Mouse (Mus musculus): ENCODE results near the gene Tkfc.
"Not testable (repeated sequence)": the region's sequence is repeated elsewhere in the genome, so short reads cannot be mapped to it uniquely, and the experiment has no call there.

Gene Tkfc

DNA sequence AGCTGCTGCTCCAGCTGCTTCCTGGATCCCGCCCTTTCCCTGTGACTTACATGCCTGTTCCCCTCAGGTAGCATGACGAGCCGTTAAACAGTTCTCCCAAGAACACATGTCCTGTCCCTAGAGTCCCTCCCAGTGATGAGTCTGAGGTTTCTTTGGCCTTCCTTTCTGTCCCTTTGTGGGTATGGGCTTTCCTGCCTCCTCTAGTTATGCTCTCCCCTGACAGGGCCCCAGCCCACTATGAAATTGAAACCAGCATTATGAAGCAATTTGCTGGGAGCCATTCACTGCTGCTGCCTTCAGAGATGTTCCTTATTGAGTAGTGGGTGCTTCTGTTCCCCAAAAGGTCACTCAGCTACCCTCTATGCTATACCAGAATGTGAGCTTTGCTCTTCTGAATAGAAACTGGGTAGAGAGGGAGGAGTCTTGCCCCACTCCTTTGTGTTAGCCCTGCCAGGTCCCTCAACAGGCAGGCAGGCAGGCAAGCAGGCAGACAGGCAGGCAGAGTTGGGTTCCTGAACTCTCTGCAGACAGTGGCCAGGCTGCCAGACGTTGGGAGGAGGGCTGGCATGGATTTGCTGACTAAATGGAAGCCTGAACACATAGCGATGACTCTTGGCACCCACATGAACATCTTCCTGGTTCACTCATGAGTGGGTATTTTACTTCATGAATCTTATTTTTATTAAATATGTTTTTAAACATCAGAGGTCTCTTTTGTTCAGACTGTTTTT lies 16.2 kb downstream of the Tkfc start:
- ATAC-seq (ENCODE audit: low TSS enrichment), result no peak

DNA sequence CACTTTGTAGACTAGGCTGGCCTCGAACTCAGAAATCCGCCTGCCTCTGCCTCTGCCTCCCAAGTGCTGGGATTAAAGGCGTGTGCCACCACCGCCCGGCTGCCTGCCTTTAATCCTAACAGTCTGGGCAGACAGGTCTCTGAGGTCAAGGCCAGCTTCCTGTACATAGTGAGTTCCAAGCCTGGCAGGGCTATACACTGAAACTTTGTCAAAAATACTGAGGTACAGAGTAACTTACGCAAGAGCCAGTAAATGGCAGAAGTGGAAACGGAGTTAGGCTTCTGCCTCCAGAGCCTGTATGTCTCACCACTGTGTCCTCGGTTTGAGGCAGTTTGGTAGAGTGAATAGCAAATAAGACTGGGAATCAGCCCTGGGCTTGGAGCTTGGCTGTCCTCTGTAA lies 18.2 kb downstream of the Tkfc start:
- ATAC-seq (ENCODE audit: low TSS enrichment), result no peak

DNA sequence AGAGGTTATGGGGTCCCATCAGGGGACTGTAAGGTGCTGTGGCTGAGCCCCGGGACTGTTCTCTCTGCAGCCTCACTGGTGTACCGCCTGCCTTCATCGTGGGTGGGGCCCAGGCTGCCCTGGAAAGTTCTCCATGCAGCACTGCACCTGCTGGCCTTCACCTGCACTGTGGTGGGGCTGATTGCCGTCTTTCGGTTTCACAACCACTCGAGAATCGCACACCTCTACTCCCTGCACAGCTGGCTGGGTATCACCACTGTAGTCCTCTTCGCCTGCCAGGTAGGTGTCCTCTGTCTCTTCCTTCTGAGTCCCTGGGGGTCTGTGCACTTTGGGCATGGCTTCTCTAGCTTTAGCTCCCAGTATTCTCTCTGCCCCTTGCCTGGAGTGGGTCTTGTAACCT lies 20.3 kb downstream of the Tkfc start:
- ATAC-seq (ENCODE audit: low TSS enrichment), result no peak

GRCm38 (mm10) chr19:10583550-10584146 lies 21.8 kb downstream of the Tkfc start:
- no peak for ATAC-seq (ENCODE audit: low TSS enrichment)

- no peak for ATAC-seq (ENCODE audit: low TSS enrichment)
These were observed 23.5 kb downstream of the Tkfc start for GRCm38 (mm10) chr19:10581984-10582383.

DNA sequence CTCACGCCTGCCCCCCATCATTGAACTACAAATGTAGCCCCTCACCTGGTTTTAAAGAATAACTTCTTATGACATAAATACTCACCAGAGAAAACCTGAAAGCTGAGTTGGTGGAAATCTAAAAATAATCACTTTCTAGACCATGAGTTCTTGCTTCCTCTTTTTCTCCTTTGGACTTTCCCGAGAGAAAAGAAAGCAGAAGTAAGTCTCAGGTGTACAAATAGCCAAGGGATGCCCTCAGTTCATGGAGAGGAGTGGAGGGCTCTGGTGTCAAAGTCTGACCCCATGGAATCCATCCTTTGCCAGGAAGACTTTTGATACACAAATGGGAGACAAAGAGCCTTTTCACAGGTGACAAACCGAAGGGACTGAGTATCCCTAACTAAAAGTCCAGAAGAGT lies 24.7 kb downstream of the Tkfc start:
- ATAC-seq (ENCODE audit: low TSS enrichment), result no peak

DNA sequence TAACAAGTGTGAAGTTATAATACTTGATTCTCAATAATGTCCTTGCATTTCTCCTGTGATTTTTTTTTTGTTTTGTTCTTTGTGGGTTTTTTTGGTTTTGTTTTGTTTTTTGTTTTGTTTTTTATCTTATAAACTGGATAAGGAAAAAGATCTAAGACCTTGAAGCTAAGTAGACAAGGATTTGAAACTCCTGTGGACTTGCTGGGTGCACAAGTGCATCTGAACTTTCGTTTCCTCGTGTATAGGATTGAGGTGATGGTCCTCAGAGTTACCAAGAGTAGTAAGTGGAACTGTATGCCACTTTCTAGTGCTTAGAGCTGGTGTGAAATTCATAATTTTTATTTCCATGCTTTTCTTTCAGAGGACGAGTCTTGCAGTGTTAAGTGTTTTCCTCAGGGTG lies 25.4 kb downstream of the Tkfc start:
- ATAC-seq (ENCODE audit: low TSS enrichment), result no peak

- ATAC-seq (ENCODE audit: low TSS enrichment), result peak; percentile 97
These were observed 28.5 kb downstream of the Tkfc start, which contains the start of the genes Cyb561a3 and Tmem138 for GRCm38 (mm10) chr19:10576690-10577561. Cyb561a3 (plus strand) TSS chr19:10577172. Tmem138 (minus strand) TSS chr19:10577362.

DNA sequence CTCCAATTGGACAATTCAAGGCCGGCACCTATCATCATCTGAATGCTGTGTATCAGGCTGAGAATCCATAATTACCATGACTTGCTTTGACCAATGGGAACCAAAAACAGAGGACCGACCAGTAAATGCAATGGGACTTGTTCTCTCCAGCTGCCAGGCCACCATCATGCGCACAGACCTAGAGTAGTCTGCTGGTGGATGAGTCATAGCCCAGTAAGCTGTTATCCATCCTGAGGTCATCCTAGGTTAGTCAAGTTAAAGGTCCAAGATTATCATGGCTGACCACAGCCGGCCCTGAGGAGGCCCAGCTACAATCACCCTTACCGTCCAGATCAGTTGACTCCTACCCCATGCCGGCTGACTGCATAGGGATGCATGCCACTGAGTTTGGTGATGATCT lies 35.8 kb downstream of the Tkfc start:
- ATAC-seq (ENCODE audit: low TSS enrichment), result no peak

DNA sequence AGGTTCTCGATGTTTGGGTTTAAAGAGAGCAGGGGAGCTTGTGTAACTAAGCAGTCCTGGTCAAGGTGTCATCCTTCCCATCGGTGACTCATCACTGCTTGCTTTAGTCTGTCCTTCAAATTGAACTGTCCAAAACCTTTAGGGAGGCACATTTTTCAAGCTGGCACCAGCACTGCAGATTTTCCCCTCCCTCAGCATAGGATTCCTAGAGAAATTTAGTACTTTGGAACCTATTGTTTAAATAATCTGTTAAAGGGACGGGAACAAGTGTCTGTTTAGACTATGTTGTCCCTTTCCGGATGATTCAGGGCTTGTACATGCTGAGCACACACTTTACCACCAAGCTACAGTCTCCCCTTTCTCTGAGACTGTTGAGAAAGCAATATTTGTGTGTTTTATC lies 40.2 kb downstream of the Tkfc start:
- ATAC-seq (ENCODE audit: low TSS enrichment), result no peak

- no peak for ATAC-seq (ENCODE audit: low TSS enrichment)
These were observed 41.2 kb downstream of the Tkfc start for GRCm38 (mm10) chr19:10564278-10564677.

DNA sequence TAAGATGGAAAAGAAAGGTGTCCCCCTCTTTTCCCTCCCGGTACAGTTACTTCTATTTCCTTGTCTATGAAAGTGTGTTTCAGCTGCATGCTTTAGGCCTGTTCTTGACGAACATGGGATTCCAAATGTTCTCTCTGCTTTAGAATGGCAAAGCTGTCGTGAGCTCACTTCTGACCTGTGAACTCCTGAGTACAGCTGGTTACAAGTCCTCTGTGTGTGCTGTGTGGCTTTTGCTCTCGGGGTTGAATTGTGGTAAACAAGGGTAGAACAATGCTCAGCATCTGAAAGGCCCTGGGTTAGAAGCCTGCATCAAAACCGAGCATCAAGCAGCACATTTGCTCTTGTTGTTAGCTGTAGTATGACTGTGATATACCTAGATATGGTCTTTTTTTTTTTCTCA lies 43.1 kb downstream of the Tkfc start:
- ATAC-seq (ENCODE audit: low TSS enrichment), result no peak

DNA sequence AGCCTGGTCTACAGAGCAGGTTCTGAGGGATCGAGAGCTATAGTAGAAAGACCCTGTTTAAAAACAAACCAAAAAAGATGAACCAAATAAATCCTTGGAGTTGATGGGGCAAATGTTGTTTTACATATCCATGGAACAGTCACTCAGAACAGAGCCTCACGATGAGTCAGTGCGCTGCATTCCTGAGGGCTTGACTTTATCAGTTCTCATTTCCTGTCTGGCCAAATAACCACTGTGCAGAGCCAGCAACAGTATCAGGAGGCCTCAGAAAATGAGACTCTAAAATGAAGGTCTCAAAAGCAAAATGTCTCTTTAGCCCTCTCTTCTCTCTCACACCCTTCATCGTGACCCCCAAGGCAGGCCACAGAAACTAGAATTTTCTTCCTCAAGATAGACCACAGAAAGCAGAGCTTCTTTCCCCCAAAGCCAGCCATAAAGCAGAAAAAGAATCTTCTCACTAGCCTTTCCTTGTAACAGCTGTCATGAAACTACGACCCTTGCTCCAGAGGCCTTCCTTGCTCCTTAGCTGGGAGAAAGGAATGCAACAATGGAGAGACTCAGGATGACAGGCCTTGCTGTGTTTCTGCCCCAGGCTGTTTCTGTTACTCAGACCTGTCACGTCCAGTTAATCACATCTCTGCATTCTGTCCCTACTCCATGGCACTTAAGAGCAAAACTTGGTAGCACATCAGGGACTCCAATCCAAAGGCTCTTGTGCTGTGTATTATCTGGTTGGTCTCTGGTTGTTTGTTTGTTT lies 43.7 kb downstream of the Tkfc start:
- ATAC-seq (ENCODE audit: low TSS enrichment), result no peak

- ATAC-seq (ENCODE audit: low TSS enrichment), result no peak
These were observed 45.3 kb downstream of the Tkfc start for GRCm38 (mm10) chr19:10560108-10560507.

DNA sequence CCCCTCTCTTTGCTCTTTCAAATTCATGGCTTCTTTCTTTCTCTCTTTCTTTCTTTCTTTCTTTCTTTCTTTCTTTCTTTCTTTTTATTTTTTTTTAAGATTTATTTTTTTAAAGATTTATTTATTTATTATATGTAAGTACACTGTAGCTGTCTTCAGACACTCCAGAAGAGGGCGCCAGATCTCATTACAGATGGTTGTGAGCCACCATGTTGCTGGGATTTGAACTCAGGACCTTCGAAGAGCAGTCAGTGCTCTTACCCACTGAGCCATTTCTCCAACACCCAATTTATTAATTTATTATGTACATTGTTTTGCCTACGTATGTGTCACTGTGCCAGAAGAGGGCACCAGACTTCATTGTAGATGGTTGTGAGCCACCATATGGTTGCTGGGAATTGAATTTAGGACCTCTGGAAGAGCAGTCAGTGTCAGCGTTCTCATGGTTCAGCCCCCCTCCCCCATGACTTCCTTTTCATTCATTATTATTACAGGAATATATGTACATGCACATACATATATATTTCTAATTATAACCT lies 47.5 kb downstream of the Tkfc start:
- not testable (repeated sequence) for ATAC-seq (ENCODE audit: low TSS enrichment)

GRCm38 (mm10) chr19:10557430-10557829 lies 48.0 kb downstream of the Tkfc start:
- ATAC-seq (ENCODE audit: low TSS enrichment), result no peak

DNA sequence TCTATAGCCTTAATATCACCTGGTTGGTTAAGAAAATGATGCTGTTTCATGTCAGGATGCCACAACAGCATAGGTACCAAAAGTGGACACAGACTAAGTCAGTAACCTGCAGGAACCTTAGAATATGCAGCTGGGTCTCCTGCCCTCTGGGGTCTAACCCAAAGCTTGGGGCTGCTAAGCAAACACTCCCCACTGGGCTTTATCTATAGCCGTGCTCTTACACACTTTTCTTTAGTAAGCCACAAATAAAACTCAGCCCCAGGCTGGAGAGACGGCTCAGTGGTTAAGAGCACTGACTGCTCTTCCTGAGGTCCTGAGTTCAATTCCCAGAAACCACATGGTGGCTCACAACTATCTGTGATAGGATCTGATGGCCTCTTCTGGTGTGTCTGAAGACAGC lies 48.5 kb downstream of the Tkfc start:
- no peak for ATAC-seq (ENCODE audit: low TSS enrichment)

- ATAC-seq (ENCODE audit: low TSS enrichment), result peak; percentile 98
These were observed 49.6 kb downstream of the Tkfc start, which contains the start of gene Tmem216 for GRCm38 (mm10) chr19:10555624-10556510. Tmem216 (minus strand) TSS chr19:10556238.

- ATAC-seq (ENCODE audit: low TSS enrichment), result no peak
These were observed 66.0 kb downstream of the Tkfc start for GRCm38 (mm10) chr19:10539454-10539853.
